Mouse (Mus musculus) embryo, embryonic 10.5 days (tissue): ENCODE results near the gene Slc8a1.

Source experiments
- DNase-seq: peaks from one replicate; pipeline ENCODE4 v3.0.0-alpha.2; 2015; ENCODE audit warnings: low spot score

Gene Slc8a1

GRCm38 (mm10) chr17:81504040-81504439 lies 234.1 kb downstream of the Slc8a1 start:
- no peak for DNase-seq

GRCm38 (mm10) chr17:81502732-81503131 lies 235.4 kb downstream of the Slc8a1 start:
- DNase-seq: no peak

- DNase-seq: peak; percentile 23
These were observed 237.3 kb downstream of the Slc8a1 start for GRCm38 (mm10) chr17:81500686-81501407.

GRCm38 (mm10) chr17:81497919-81498318 lies 240.3 kb downstream of the Slc8a1 start:
- DNase-seq: no peak

- no peak for DNase-seq
These were observed 241.6 kb downstream of the Slc8a1 start for GRCm38 (mm10) chr17:81496616-81497015.

GRCm38 (mm10) chr17:81492216-81492865 lies 245.8 kb downstream of the Slc8a1 start:
- DNase-seq: no peak

- no peak for DNase-seq
These were observed 251.8 kb downstream of the Slc8a1 start for GRCm38 (mm10) chr17:81486388-81486787.

- peak; percentile 20 for DNase-seq
These were observed 256.2 kb downstream of the Slc8a1 start for GRCm38 (mm10) chr17:81481843-81482490.

GRCm38 (mm10) chr17:81480351-81481161 lies 257.6 kb downstream of the Slc8a1 start:
- no peak for DNase-seq

GRCm38 (mm10) chr17:81479807-81480206 lies 258.4 kb downstream of the Slc8a1 start:
- no peak for DNase-seq

- no peak for DNase-seq
These were observed 260.8 kb downstream of the Slc8a1 start for GRCm38 (mm10) chr17:81477420-81477819.

GRCm38 (mm10) chr17:81473363-81473762 lies 264.8 kb downstream of the Slc8a1 start:
- no peak for DNase-seq

- peak; percentile 7 for DNase-seq
These were observed 269.2 kb downstream of the Slc8a1 start for GRCm38 (mm10) chr17:81468941-81469340.

- DNase-seq: no peak
These were observed 278.8 kb downstream of the Slc8a1 start for GRCm38 (mm10) chr17:81459379-81459778.

- DNase-seq: no peak
These were observed 282.2 kb downstream of the Slc8a1 start for GRCm38 (mm10) chr17:81455977-81456376.

GRCm38 (mm10) chr17:81455269-81455668 lies 282.9 kb downstream of the Slc8a1 start:
- no peak for DNase-seq

GRCm38 (mm10) chr17:81441463-81441862 lies 296.7 kb downstream of the Slc8a1 start, which contains the start of gene Gm11096:
TSS of gene Gm11096 (plus strand) at chr17:81441763.
- DNase-seq: no peak

GRCm38 (mm10) chr17:81433148-81433547 lies 305.0 kb downstream of the Slc8a1 start:
- DNase-seq: peak; percentile 67

GRCm38 (mm10) chr17:81432733-81433132 lies 305.4 kb downstream of the Slc8a1 start:
- DNase-seq: no peak

GRCm38 (mm10) chr17:81427245-81427644 lies 310.9 kb downstream of the Slc8a1 start:
- DNase-seq: no peak

GRCm38 (mm10) chr17:81424256-81424912 lies 313.8 kb downstream of the Slc8a1 start:
- peak; percentile 18 for DNase-seq
